Mouse (Mus musculus): ENCODE results near the gene Gna13. TPM values are rescaled to one million over a fixed set of nuclear protein-coding genes. Genes with fewer than 3 reads are reported as not detected.

Gene Gna13
- polyA plus RNA-seq, 1 experiment from 2014 or later = 16.8 TPM

DNA sequence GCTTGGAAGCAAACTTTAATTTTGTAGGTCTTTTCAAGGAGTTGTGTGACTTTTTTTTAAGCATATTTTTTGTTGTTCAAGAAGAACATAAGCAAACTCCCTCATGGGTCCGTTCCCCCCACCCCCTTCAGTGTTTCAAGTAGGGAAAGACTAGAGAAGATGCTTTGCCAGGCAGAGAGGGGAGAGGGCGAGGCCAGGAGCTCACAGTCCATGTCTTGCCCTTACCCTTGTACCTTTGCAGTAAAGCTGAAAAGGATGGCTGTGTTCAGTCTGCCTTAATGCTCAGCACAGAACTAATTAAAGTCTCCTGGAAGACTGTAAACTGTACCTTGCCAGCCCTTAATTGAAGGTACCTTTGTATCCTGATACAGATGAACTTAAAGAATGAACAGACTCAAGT, 1.7 kb downstream of the Gna13 start:
- DNase-seq (ENCODE audit: extremely low spot score, low spot score) = no peak
- H3K9me3 ChIP-seq = no peaks in the 10 kb centered on the region
- peaks cover 46% of the 10 kb centered on the region for H3K4me1 ChIP-seq
- peak overlapping the region; percentile 96 for H3K4me3 ChIP-seq
- 77% methylated on average over 2 of the region's 2 CpGs for WGBS
- peaks cover 41% of the 10 kb centered on the region for H3K36me3 ChIP-seq (replicated peaks)
- no peak overlapping the region for H3K27ac ChIP-seq
- H3K27me3 ChIP-seq (ENCODE audit: poor library complexity, severe bottlenecking) = peaks cover 23% of the 10 kb centered on the region

- Histone ChIP-seq H3K4me3 (peak overlapping the region; percentile 96), H3K27ac (no peak overlapping the region), H3K4me1 (peaks cover 41% of the 10 kb centered on the region), H3K36me3 (replicated peaks) (peaks cover 47% of the 10 kb centered on the region), H3K9me3 (no peaks in the 10 kb centered on the region), H3K27me3 (ENCODE audit: poor library complexity, severe bottlenecking) (peaks cover 21% of the 10 kb centered on the region)
- 90% methylated on average over 10 of the region's 10 CpGs for WGBS
- no peak for DNase-seq (ENCODE audit: extremely low spot score, low spot score)
Observed at GRCm38 (mm10) chr11:109364881-109365280, 2.2 kb downstream of the Gna13 start.

DNA sequence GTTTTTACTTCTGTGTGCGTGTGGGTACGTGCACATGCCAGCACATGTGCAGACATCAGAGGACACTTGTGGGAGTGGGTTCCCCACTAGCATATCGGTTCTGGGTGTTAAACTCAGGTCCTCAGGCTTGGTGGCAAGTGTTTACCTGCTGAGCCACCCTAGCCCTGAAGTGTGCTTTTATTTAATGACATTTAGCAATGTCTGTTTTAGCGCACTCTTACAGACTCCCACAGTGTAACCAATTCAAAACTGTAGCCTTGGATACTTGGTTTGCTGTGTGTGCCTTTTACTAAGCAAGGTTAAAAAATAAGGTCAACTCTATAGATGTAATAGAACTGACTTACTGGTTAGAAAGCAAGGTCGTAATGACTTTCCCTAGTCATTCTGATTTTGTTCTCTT, 3.2 kb downstream of the Gna13 start:
- peaks cover 11% of the 10 kb centered on the region for H3K27me3 ChIP-seq (ENCODE audit: poor library complexity, severe bottlenecking)
- H3K27ac ChIP-seq = no peak overlapping the region
- DNase-seq (ENCODE audit: extremely low spot score, low spot score) = no peak
- H3K4me3 ChIP-seq = no peak overlapping the region
- H3K36me3 ChIP-seq (replicated peaks) = peaks cover 56% of the 10 kb centered on the region
- WGBS = 95% methylated on average over 5 of the region's 5 CpGs
- no peaks in the 10 kb centered on the region for H3K9me3 ChIP-seq
- peaks cover 45% of the 10 kb centered on the region for H3K4me1 ChIP-seq

DNA sequence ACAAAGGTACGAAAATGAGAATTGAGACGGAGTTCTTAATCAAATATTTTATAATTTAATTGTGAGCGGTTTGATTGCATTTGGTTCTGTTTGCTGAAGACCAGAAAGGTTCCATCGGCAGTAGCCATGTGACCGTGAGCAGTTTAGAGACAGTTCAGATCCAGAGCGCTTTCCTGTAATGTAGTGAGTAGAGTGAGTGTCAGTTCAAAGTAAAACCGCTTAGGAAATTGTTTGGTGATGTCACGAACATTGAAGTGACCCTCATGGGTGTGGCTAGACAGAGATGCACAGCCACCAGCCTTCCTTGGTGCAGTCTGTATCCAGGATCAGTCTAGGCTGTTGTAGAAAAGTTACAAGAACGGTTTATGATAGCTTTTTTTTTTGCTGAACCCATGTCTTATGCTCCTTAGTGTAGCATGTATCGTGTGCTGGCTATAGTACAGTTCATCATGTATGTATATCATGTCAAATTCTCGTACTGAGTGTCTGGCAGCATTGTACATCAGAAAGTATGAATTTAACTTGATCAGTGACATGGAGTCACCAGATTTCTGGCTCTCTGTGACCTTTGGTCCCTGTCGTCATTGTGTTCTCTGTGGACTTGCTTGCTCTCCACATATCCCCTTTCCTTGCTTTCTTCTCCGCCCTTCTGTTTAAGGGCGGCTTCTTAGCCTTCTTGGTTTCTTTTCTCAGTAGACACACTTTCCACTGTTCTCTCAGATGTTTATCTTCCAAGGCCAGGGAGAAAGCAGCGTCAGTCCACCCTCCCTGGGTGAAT, 4.4 kb downstream of the Gna13 start:
- peaks cover 66% of the 10 kb centered on the region for H3K36me3 ChIP-seq (replicated peaks)
- H3K27ac ChIP-seq = no peak overlapping the region
- H3K4me3 ChIP-seq = no peak overlapping the region
- peaks cover 36% of the 10 kb centered on the region for H3K4me1 ChIP-seq
- H3K9me3 ChIP-seq = no peaks in the 10 kb centered on the region
- DNase-seq (ENCODE audit: extremely low spot score, low spot score) = no peak
- H3K27me3 ChIP-seq (ENCODE audit: poor library complexity, severe bottlenecking) = no peaks in the 10 kb centered on the region
- WGBS = 91% methylated on average over 15 of the region's 15 CpGs

DNA sequence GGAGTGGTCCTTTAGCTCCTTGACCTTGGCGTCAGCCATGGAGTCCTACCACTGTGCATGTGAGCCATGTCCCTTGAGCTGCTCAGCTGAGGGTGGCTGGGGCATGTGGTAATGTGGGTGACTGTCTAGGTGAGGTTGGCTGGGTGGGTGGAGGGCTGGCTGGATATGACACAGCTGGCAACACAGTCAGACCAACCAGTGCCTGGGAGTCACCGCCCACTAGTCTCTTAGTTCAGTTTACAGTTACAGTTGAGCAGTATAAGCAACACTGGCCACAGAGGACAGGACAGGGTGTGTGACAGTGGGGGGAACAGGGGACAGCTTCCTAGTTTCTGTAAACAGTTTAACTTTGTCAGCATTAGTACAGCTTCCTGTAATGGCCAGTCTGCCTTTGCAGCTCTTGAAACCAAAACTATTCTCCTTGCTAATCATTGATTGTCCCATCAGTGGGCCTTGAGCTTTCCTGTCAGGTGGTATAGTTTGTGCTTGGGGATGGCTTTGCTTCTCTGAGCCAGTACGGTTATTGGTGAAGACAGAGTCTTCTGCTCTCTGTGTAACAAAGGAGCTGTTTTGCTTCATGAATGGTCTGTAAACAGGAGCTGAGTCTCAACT, 6.5 kb downstream of the Gna13 start:
- peaks cover 80% of the 10 kb centered on the region for H3K36me3 ChIP-seq (replicated peaks)
- H3K27ac ChIP-seq = no peak overlapping the region
- H3K9me3 ChIP-seq = no peaks in the 10 kb centered on the region
- H3K27me3 ChIP-seq (ENCODE audit: poor library complexity, severe bottlenecking) = no peaks in the 10 kb centered on the region
- no peak overlapping the region for H3K4me3 ChIP-seq
- DNase-seq (ENCODE audit: extremely low spot score, low spot score) = no peak
- 89% methylated on average over 3 of the region's 3 CpGs for WGBS
- peaks cover 29% of the 10 kb centered on the region for H3K4me1 ChIP-seq

GRCm38 (mm10) chr11:109375412-109375811, 12.8 kb downstream of the Gna13 start:
- WGBS = 76% methylated on average over 7 of the region's 7 CpGs
- no peaks in the 10 kb centered on the region for H3K27me3 ChIP-seq (ENCODE audit: poor library complexity, severe bottlenecking)
- H3K4me3 ChIP-seq = no peak overlapping the region
- H3K9me3 ChIP-seq = no peaks in the 10 kb centered on the region
- peaks cover 40% of the 10 kb centered on the region for H3K4me1 ChIP-seq
- H3K27ac ChIP-seq = no peak overlapping the region
- H3K36me3 ChIP-seq (replicated peaks) = peaks cover 28% of the 10 kb centered on the region
- no peak for DNase-seq (ENCODE audit: extremely low spot score, low spot score)

DNA sequence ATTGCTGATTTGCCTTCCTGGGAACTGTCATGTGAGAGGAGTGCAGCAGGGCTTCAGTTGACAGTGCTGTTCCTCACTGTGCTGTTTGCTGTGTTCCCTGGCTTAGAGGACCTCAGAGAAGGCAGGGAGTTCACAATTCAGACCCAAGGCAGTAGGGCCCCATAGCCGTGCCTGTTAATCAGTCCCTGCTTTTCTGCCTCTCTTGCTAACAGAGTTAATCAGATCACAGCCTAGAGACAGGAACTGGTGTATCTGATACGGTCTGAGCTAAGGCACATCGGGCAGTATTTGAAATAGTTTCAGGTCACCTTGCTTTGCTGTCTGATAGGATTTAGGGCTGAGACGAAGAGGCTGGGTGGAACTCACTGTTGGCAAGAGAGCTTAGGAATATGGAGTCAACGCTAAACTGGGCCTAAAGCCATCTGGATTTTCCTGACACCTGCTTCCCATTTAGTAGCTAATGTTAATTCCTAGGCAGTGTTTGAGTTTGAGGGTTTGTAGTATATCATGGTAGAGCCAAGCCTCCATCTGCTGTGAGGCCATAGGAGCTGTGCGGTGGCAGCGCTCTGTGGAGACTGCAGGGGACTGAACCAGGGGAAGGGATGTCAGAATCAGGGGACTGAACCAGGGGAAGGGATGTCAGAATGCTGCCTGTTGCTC, 14.0 kb downstream of the Gna13 start:
- H3K4me3 ChIP-seq = no peak overlapping the region
- DNase-seq (ENCODE audit: extremely low spot score, low spot score) = no peak
- 0 out of 2 replicates have a peak overlapping the region, but pooled peaks have one; percentile 2 for H3K27ac ChIP-seq
- H3K9me3 ChIP-seq = no peaks in the 10 kb centered on the region
- peaks cover 19% of the 10 kb centered on the region for H3K36me3 ChIP-seq (replicated peaks)
- WGBS = 62% methylated on average over 7 of the region's 7 CpGs
- peaks cover 40% of the 10 kb centered on the region for H3K4me1 ChIP-seq
- H3K27me3 ChIP-seq (ENCODE audit: poor library complexity, severe bottlenecking) = no peaks in the 10 kb centered on the region

- Histone ChIP-seq H3K9me3 (no peaks in the 10 kb centered on the region), H3K27me3 (ENCODE audit: poor library complexity, severe bottlenecking) (no peaks in the 10 kb centered on the region), H3K36me3 (replicated peaks) (peaks cover 14% of the 10 kb centered on the region), H3K4me3 (no peak overlapping the region), H3K27ac (0 out of 2 replicates have a peak overlapping the region, but pooled peaks have one; percentile 32), H3K4me1 (peaks cover 40% of the 10 kb centered on the region)
- WGBS = 60% methylated on average over 10 of the region's 10 CpGs
- no peak for DNase-seq (ENCODE audit: extremely low spot score, low spot score)
Observed at GRCm38 (mm10) chr11:109377477-109377876, 14.8 kb downstream of the Gna13 start.

DNA sequence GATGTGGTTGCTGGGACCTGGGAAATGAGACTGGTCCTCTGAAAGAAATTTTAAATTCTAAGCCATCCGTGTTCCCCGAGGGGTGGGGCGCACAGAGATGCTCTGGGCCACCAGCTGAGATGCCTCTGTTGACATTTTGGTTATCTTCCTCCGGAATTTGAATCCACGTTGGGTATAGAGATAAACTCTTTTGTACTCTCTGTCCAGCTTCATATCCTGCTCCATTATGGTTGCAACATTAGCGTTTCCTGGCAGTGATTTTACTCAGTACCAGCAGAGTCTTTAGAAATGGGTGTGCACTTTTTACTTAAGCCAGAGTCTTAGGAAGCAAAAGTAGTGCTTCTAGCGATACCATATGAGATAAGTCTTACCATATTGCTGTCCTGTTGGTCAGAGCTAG, 15.4 kb downstream of the Gna13 start:
- DNase-seq (ENCODE audit: extremely low spot score, low spot score) = no peak
- peaks cover 40% of the 10 kb centered on the region for H3K4me1 ChIP-seq
- H3K36me3 ChIP-seq (replicated peaks) = peaks cover 12% of the 10 kb centered on the region
- H3K27me3 ChIP-seq (ENCODE audit: poor library complexity, severe bottlenecking) = no peaks in the 10 kb centered on the region
- no peaks in the 10 kb centered on the region for H3K9me3 ChIP-seq
- no peak overlapping the region for H3K4me3 ChIP-seq
- WGBS = 81% methylated on average over 7 of the region's 7 CpGs
- H3K27ac ChIP-seq = no peak overlapping the region

DNA sequence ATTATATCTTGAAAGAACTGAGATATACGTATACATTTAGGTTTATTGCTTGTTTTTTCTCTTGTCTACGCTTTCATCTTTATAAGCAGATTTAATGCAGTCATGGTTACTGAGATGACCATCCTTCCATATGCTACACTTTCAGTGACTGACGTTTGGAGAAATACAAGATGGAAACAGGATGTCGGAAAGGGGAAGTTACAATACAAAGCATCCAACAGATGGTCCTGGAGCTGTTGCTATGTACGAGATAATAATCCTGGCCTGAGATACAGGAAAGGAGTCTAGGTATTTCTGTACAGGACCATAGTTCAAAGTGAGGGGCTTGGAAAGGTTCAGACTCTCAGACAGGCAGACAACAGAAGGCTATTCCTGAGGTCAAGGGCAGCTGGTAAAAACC, 18.0 kb downstream of the Gna13 start:
- 91% methylated on average over 5 of the region's 5 CpGs for WGBS
- no peak overlapping the region for H3K4me3 ChIP-seq
- H3K9me3 ChIP-seq = no peaks in the 10 kb centered on the region
- no peak for DNase-seq (ENCODE audit: extremely low spot score, low spot score)
- no peaks in the 10 kb centered on the region for H3K27me3 ChIP-seq (ENCODE audit: poor library complexity, severe bottlenecking)
- H3K4me1 ChIP-seq = peaks cover 30% of the 10 kb centered on the region
- H3K36me3 ChIP-seq (replicated peaks) = no peaks in the 10 kb centered on the region
- H3K27ac ChIP-seq = no peak overlapping the region

DNA sequence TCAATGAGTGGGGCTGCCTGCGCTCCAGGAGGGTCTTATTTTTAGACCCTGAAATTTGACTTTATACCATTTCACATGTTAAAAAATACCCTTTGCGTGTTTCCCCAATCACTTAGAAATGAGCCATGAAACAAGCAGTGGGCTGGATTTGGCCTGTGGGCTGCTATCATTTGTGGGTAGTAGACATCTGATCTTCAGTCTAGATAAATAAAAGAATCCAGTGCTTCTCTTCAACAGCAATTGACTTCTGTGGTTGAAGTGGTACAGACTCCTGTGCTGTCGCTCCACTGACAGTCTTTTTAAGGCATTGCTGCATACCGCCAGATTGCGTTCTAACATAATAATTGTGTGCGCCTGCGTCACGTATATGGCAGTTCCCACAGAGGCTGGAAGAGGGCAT, 22.7 kb downstream of the Gna13 start:
- Histone ChIP-seq H3K9me3 (no peaks in the 10 kb centered on the region), H3K36me3 (replicated peaks) (no peaks in the 10 kb centered on the region), H3K27ac (no peak overlapping the region), H3K4me3 (no peak overlapping the region), H3K27me3 (ENCODE audit: poor library complexity, severe bottlenecking) (no peaks in the 10 kb centered on the region), H3K4me1 (no peaks in the 10 kb centered on the region)
- 95% methylated on average over 8 of the region's 8 CpGs for WGBS
- DNase-seq (ENCODE audit: extremely low spot score, low spot score) = no peak

- Histone ChIP-seq H3K27me3 (ENCODE audit: poor library complexity, severe bottlenecking) (no peaks in the 10 kb centered on the region), H3K27ac (no peak overlapping the region), H3K36me3 (replicated peaks) (peaks cover 14% of the 10 kb centered on the region), H3K9me3 (no peaks in the 10 kb centered on the region), H3K4me1 (peaks cover 10% of the 10 kb centered on the region), H3K4me3 (no peak overlapping the region)
- DNase-seq (ENCODE audit: extremely low spot score, low spot score) = no peak
- WGBS = 97% methylated on average over 5 of the region's 5 CpGs
Observed at GRCm38 (mm10) chr11:109389046-109389445, 26.4 kb downstream of the Gna13 start.

- H3K9me3 ChIP-seq = no peaks in the 10 kb centered on the region
- DNase-seq (ENCODE audit: extremely low spot score, low spot score) = no peak
- WGBS = 91% methylated on average over 7 of the region's 7 CpGs
- H3K4me3 ChIP-seq = no peak overlapping the region
- H3K4me1 ChIP-seq = peaks cover 10% of the 10 kb centered on the region
- no peak overlapping the region for H3K27ac ChIP-seq
- H3K27me3 ChIP-seq (ENCODE audit: poor library complexity, severe bottlenecking) = no peaks in the 10 kb centered on the region
- peaks cover 34% of the 10 kb centered on the region for H3K36me3 ChIP-seq (replicated peaks)
Observed at GRCm38 (mm10) chr11:109391200-109391599, 28.6 kb downstream of the Gna13 start.
